Mouse (Mus musculus) embryonic facial prominence, embryonic 13.5 days (tissue): ENCODE measurements around the gene Rab20. TPM values are rescaled to one million over a fixed set of nuclear protein-coding genes. Genes with fewer than 3 reads are reported as not detected.
"Not testable (repeated sequence)": the region's sequence is repeated elsewhere in the genome, so short reads cannot be mapped to it uniquely, and the experiment has no call there.

Experiments
- ATAC-seq: fragments of 200-750 bp; cut with Nextera tagmentation; 2 replicates; pipeline ENCODE4 v1.8.0; 2017; ENCODE audit warnings: low read depth; ENCODE audit not compliant: insufficient number of reproducible peaks, insufficient read depth, low FRiP score, low TSS enrichment
- H3K27ac ChIP-seq: fragments of 300-500 bp; sonication (generic); 2 replicates; pipeline ENCODE4 v1.5.1; 2015; ENCODE audit warnings: moderate library complexity, mild to moderate bottlenecking, inconsistent platforms
- H3K27me3 ChIP-seq: fragments of 300-500 bp; sonication (generic); 2 replicates; pipeline ENCODE4 v1.6.1; 2015; ENCODE audit warnings: mild to moderate bottlenecking, inconsistent platforms
- H3K36me3 ChIP-seq: fragments of 300-500 bp; sonication (generic); 2 replicates; pipeline ENCODE4 v1.6.1; 2015; ENCODE audit warnings: mild to moderate bottlenecking, inconsistent platforms
- H3K4me1 ChIP-seq: fragments of 300-500 bp; sonication (generic); 2 replicates; pipeline ENCODE4 v1.6.1; 2015; ENCODE audit warnings: inconsistent platforms
- H3K4me2 ChIP-seq: fragments of 300-500 bp; sonication (generic); 2 replicates; pipeline ENCODE4 v1.6.1; 2015; ENCODE audit warnings: moderate library complexity, mild to moderate bottlenecking, inconsistent platforms
- H3K4me3 ChIP-seq: fragments of 300-500 bp; sonication (generic); 2 replicates; pipeline ENCODE4 v1.5.1; 2015; ENCODE audit warnings: mild to moderate bottlenecking, inconsistent platforms
- H3K9ac ChIP-seq: fragments of 300-500 bp; sonication (generic); 2 replicates; pipeline ENCODE4 v1.6.1; 2015; ENCODE audit warnings: mild to moderate bottlenecking, inconsistent platforms
- H3K9me3 ChIP-seq: fragments of 300-500 bp; sonication (generic); 2 replicates; pipeline ENCODE4 v1.6.1; 2016; ENCODE audit warnings: inconsistent platforms
- WGBS: fragments of 180-500 bp; shearing (Covaris S2); methylation state at CpG from one replicate; pipeline ENCODE4 v1.1.7; 2015; ENCODE audit warnings: mixed read lengths; 5-methylcytosine and 5-hydroxymethylcytosine counted together
- polyA plus RNA-seq: library from polyadenylated mRNA; unstranded; fragments of >200 nt; fragmentation: Nextera tagmentation; extraction: Ambion mirVana; gene quantifications from 2 replicates; pipeline ENCODE4 v1.2.1, GENCODE M21; 2015

The Rab20 gene
- polyA plus RNA-seq, 1 experiment from 2014 or later: 0.67 TPM

DNA sequence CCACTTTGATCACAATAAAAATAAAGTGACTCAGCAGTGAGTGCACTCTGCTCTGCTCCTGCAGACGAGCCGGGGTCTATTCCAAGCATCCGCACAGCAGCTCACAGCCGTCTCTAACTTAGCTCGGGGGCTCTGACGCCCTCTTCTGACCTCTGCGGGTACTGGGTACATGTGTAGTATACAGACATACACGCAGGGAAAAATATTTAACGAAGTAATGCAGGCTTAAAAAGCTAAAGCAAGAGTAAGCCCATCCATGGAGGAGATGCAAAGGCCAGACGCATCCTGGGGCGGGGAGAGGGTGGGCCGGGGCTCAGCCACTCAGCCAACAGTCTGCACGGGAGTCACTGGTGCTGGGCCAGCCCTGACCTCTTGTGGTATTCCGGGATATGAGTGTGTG, 27.6 kb upstream of the Rab20 start:
- no peak overlapping the region for H3K4me3 ChIP-seq
- no peak overlapping the region for H3K9ac ChIP-seq
- ATAC-seq: no peak
- H3K4me1 ChIP-seq: peaks cover 12% of the 10 kb centered on the region; the same call in 1 of the 2 replicates
- WGBS: 81% methylated on average over 14 of the region's 14 CpGs
- peaks cover 87% of the 10 kb centered on the region for H3K36me3 ChIP-seq
- no peaks in the 10 kb centered on the region for H3K9me3 ChIP-seq
- no peak overlapping the region for H3K4me2 ChIP-seq
- no peaks in the 10 kb centered on the region for H3K27me3 ChIP-seq
- H3K27ac ChIP-seq: no peak overlapping the region

DNA sequence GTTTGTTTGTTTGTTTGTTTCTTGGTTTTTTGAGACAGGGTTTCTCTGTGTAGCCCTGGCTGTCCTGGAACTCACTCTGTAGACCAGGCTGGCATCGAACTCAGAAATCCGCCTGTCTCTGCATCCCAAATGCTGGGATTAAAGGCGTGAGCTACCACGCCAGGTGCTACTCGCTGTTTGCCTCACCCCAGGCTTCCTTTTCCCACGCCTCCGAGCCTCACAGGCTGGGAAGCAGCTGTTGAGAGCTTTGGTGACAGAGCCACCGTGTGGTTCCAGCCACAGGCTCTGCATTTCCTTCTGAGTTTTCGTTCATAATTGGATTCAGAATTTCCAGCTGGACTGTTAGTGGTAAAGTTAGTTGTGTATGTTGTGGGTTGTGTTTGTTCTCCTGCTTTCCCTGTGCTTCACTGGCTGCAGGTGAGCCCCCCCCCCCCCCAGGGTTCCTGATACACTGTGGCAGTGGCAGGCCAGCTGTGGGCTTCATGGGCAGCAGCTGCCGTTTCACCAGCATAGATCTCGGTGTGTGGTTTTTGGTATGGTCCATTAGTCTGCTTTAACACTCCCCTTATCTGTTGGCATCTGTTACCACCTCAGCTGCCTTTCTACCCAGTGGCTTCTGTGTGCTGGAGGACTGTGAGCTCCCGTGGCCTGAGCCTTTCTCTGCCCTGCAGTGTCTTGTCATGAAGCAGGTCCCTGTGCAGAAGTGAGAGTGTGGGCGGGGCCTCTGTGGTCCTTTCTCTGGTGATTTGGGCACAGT, 25.1 kb upstream of the Rab20 start:
- H3K9me3 ChIP-seq: no peaks in the 10 kb centered on the region
- 84% methylated on average over 13 of the region's 13 CpGs for WGBS
- no peaks in the 10 kb centered on the region for H3K27me3 ChIP-seq
- H3K4me1 ChIP-seq: peaks cover 13% of the 10 kb centered on the region
- H3K4me3 ChIP-seq: no peak overlapping the region
- H3K4me2 ChIP-seq: no peak overlapping the region
- H3K36me3 ChIP-seq: peaks cover 63% of the 10 kb centered on the region
- H3K9ac ChIP-seq: no peak overlapping the region
- no peak for ATAC-seq
- no peak overlapping the region for H3K27ac ChIP-seq

DNA sequence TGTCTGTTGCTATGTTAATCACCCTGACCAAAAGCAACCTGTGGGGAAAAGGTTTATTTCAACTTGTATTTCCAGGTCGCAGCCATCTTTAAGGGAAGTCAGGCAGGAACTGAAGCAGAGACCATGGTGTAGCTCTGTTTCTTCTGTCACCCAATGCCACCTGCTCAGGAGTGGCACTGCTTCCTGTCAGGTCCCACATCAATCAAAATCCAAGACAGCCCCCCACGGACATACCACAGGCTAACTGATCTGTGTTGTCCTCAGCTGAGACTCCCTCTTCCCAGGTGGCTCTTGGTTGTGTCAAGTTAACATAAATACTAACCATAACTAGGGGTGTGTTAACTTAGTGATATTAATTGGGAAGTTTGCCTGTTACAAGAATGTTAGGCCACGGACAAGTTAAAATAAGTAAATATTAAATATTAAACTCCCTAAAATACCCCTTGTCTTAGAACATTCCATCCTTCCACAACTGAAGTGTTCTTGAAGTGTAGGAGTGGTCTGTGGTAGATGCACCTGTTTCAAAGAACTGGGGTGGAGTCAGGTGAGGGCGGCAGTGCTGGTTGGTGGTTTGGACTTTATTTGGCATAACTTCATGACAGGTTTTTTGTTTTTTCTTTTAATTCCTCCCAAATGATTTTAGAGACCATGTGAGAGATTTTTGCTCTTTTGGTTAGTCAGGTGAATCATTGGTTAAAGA, 20.4 kb upstream of the Rab20 start:
- WGBS: 86% methylated on average over 4 of the region's 4 CpGs
- Histone ChIP-seq H3K4me1 (peaks cover 18% of the 10 kb centered on the region), H3K27ac (no peak overlapping the region), H3K27me3 (peaks cover 8% of the 10 kb centered on the region), H3K4me2 (peak overlapping the region; percentile 89), H3K9ac (no peak overlapping the region), H3K36me3 (peaks cover 19% of the 10 kb centered on the region), H3K9me3 (no peaks in the 10 kb centered on the region), H3K4me3 (0 out of 2 replicates have a peak overlapping the region, but pooled peaks have one; percentile 84)
- no peak for ATAC-seq

DNA sequence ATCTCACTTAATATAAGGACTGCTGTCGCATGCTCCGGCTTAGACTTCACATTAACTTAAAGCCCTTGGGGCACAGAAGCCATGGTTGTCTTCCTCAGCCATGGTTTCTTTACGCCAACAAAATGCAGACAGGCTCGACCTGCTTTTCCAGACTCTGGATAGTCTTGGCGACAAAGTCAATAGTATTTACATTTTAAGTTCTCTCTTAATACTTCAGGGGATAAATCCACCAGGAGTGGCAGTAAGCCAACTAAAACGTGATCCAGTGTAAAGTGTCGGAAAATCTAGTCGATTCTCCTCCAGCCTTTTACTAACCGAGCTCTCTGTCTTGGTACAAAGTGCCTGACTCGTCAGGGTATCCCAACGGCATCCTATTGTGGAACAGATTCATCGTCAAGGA, 19.8 kb upstream of the Rab20 start:
- peak overlapping the region; percentile 89 for H3K4me2 ChIP-seq
- peak overlapping the region; percentile 84 for H3K4me3 ChIP-seq
- peaks cover 18% of the 10 kb centered on the region for H3K4me1 ChIP-seq
- H3K27me3 ChIP-seq: peaks cover 8% of the 10 kb centered on the region
- peaks cover 12% of the 10 kb centered on the region for H3K36me3 ChIP-seq
- peak overlapping the region; percentile 82 for H3K9ac ChIP-seq
- WGBS: 72% methylated on average over 12 of the region's 12 CpGs
- no peaks in the 10 kb centered on the region for H3K9me3 ChIP-seq
- peak overlapping the region; percentile 73; the same call in 1 of the 2 replicates for H3K27ac ChIP-seq
- ATAC-seq: no peak

DNA sequence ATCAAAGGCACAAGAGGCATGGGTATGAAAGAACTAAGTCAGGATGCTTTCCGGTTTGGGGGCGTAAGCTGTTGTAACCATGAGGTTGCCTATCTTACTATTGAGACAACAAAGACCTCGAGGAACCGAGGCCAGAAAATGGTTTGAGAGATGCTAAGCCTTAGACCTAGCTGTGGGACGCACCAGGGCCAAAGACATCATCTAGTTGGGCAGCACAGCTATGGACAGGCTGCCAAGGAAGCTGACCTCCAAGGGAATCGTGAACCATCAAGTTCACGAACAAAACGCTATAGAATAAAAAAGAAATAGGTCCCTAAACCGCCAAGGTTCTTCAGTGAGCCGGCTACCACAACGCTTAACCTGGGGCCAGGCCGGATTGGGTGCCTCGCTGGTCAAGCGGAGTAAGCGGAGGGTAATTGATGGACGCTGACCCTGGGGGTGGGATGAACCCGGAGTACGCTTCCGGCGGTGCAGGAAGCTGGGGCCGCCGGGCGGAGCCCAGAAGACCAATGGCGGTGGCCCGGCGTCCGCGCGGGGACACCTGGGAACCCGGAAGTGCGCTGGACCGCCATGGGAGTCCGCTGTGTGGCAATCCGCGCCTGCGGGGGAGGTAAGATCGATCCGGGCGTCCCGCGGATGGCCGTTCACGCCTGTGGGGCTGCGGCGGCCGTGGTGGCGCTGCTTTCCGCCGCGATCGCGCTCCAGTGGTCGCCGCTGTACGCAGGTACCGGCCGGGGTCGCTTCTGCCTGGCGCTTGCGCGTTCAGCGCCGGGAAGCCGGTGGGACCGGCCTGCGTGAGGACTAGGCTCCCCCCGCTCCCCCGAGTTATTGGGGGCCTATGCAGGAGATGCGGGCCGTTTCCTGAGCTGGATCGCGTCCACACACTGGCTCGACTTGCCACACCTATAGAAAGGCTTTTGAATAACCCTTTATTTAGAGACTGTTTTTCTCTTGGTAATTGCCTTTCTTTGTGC, 18.8 kb upstream of the Rab20 start, which contains the start of gene Naxd:
Gene Naxd, plus strand, starts transcription at position 490 of the 974 bp plus-strand sequence.
- peaks cover 18% of the 10 kb centered on the region for H3K4me1 ChIP-seq
- peaks cover 8% of the 10 kb centered on the region for H3K27me3 ChIP-seq
- H3K27ac ChIP-seq: peak within 1 kb of the TSS; percentile 73
- ATAC-seq: peak; percentile 91
- H3K4me3 ChIP-seq: peak within 1 kb of the TSS; percentile 84
- WGBS: 3% methylated on average over 68 of the region's 73 CpGs
- H3K36me3 ChIP-seq: peaks cover 3% of the 10 kb centered on the region; the same call in 1 of the 2 replicates
- peak within 1 kb of the TSS; percentile 82 for H3K9ac ChIP-seq
- no peaks in the 10 kb centered on the region for H3K9me3 ChIP-seq
- peak within 1 kb of the TSS; percentile 89 for H3K4me2 ChIP-seq

DNA sequence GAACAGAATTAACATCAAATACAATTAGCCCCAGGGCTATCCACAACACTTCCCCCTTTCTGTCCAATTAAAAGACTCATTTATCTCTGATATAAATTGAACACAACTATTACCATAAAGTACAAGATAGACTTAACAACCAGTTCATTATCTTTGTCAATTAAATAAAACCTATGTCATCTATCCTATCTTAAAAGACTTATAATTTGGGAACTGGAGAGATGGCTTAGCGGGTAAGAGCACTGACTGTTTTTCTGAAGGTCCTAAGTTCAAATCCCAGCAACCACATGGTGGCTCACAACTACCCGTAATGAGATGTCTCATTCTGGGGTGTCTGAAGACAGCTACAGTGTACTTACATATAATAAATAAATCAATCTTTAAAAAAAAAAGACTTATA, 13.8 kb upstream of the Rab20 start:
- not testable (repeated sequence) for H3K4me1 ChIP-seq, H3K4me2 ChIP-seq, H3K4me3 ChIP-seq, H3K36me3 ChIP-seq, H3K9me3 ChIP-seq, H3K9ac ChIP-seq, ATAC-seq, H3K27ac ChIP-seq
- peaks cover 36% of the 10 kb centered on the region for H3K27me3 ChIP-seq
- 85% methylated on average over 2 of the region's 2 CpGs for WGBS

DNA sequence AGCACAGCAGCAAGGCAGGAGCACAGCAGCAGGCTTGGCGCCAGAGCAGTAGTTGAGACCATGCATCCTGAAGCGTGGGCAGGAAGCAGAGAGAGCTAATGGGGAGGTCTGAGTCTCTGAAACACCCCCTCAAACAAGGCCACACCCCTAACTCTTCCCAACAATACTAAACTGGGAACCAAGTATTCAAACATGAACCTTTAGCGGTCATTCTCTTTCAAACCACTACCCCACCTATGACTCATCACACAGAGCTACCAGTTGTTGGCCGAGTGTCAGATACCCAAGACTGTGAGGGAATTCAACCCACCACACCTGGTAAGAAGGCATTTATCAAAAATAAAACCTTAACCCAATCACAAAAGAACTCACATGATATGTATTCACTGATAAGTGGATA, 8.7 kb upstream of the Rab20 start:
- no peak for ATAC-seq
- H3K4me2 ChIP-seq: no peak overlapping the region
- H3K27me3 ChIP-seq: peaks cover 49% of the 10 kb centered on the region
- no peak overlapping the region for H3K4me3 ChIP-seq
- H3K9ac ChIP-seq: no peak overlapping the region
- no peaks in the 10 kb centered on the region for H3K4me1 ChIP-seq
- H3K9me3 ChIP-seq: no peaks in the 10 kb centered on the region
- 74% methylated on average over 4 of the region's 4 CpGs for WGBS
- no peaks in the 10 kb centered on the region for H3K36me3 ChIP-seq
- H3K27ac ChIP-seq: no peak overlapping the region

DNA sequence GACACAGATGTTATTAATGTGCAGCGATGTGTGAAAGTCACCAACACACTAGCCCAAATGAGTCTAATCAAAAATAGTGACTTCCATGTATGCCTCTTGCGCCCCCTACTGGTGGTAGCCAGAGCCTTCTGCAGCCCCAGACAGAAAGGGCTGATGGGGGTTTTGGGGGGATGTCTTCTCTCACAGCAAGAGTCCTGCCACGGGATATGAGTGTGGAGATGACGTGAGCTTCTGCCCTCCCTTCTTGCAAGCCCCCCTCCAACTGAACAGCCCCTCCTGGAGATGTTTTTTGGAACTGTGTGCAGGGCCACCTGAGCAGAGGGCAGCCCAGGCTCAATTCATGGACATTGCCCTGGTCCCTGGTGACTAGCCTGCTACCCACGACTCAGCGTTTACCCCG, 7.6 kb upstream of the Rab20 start:
- 25% methylated on average over 7 of the region's 7 CpGs for WGBS

DNA sequence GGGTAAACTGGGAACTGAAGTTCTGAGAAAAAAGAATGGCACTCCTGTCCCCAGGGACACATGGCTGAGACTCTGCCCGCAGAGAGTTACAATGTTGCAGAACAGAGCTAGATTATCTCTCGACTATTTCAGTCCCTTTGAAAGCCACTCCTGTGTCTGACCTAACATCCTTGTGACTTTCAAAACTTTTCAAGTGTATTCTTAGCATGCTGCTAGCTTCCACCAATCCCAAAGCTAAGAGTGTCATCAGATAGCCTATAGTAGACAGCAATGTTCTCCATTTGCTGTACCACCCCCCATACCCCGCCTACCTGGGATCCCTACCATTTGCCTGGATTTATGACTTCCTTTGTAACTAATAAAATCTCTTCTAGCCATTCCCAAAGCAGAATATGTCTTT, 4.0 kb upstream of the Rab20 start:
- Histone ChIP-seq H3K4me1 (peaks cover 19% of the 10 kb centered on the region), H3K27ac (no peak overlapping the region), H3K4me2 (no peak overlapping the region), H3K9me3 (no peaks in the 10 kb centered on the region), H3K4me3 (no peak overlapping the region), H3K9ac (no peak overlapping the region), H3K27me3 (peaks cover 67% of the 10 kb centered on the region), H3K36me3 (no peaks in the 10 kb centered on the region)
- WGBS: 70% methylated on average over 3 of the region's 3 CpGs
- ATAC-seq: no peak

More for the DNA sequence above, 7.6 kb upstream of the Rab20 start:
- Histone ChIP-seq H3K27ac (no peak overlapping the region), H3K9me3 (no peaks in the 10 kb centered on the region), H3K4me2 (no peak overlapping the region), H3K9ac (no peak overlapping the region), H3K4me3 (no peak overlapping the region), H3K4me1 (no peaks in the 10 kb centered on the region), H3K36me3 (no peaks in the 10 kb centered on the region), H3K27me3 (peaks cover 54% of the 10 kb centered on the region)
- ATAC-seq: no peak

DNA sequence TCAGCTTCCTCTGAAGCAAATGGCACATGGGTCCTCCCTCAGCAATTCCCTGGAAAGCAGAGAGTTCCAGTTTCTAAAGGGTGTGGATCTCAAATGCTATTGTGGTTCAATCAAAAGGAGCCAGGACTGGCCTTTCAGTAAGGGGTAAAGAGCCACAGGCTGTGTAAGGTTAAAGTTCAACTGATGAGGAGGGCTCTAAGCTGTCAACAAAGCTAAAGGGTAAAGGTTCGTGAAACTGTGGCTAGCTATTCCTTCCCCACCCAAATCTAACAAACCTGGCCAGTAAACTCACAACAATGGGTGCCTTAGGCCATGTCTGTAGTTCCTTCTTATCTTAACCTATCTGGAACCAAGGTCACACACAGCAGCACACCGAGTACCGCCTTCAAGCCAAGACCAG, 3.4 kb upstream of the Rab20 start:
- 49% methylated on average over 3 of the region's 3 CpGs for WGBS
- Histone ChIP-seq H3K4me2 (no peak overlapping the region), H3K27ac (no peak overlapping the region), H3K4me3 (no peak overlapping the region), H3K27me3 (peaks cover 70% of the 10 kb centered on the region), H3K9ac (no peak overlapping the region), H3K9me3 (no peaks in the 10 kb centered on the region), H3K4me1 (peaks cover 21% of the 10 kb centered on the region), H3K36me3 (no peaks in the 10 kb centered on the region)
- ATAC-seq: no peak

DNA sequence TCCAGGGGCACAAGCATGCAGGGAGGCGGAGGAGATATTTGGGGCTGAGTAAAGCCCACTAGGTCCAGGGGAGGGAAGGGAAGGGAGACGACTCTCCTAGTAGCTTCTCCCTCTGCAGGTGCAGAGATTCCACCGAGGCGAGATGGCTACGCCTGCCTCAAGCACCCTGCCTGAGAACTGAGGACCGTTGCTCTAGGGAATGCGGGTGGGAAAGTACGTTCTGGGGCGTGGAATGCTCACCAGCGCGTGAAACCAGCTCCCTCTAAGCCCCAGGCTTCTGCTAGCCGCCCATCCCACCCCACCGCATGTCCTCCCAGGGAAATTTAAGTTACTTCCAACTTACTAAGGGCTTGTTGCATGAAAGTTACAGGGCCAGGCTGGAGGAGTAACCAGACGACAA, 1.1 kb upstream of the Rab20 start:
- Histone ChIP-seq H3K9ac (no peak overlapping the region), H3K4me2 (peak overlapping the region; percentile 11), H3K36me3 (no peaks in the 10 kb centered on the region), H3K9me3 (no peaks in the 10 kb centered on the region), H3K4me3 (no peak overlapping the region), H3K4me1 (peaks cover 34% of the 10 kb centered on the region), H3K27ac (no peak overlapping the region), H3K27me3 (peaks cover 82% of the 10 kb centered on the region)
- 2% methylated on average over 14 of the region's 14 CpGs for WGBS
- no peak for ATAC-seq
